Mouse (Mus musculus): ENCODE results near the gene Hmgn3. TPM values are rescaled to one million over a fixed set of nuclear protein-coding genes. Genes with fewer than 3 reads are reported as not detected.

Gene Hmgn3
- polyA plus RNA-seq, 1 experiment from 2014 or later, result 185 TPM

DNA sequence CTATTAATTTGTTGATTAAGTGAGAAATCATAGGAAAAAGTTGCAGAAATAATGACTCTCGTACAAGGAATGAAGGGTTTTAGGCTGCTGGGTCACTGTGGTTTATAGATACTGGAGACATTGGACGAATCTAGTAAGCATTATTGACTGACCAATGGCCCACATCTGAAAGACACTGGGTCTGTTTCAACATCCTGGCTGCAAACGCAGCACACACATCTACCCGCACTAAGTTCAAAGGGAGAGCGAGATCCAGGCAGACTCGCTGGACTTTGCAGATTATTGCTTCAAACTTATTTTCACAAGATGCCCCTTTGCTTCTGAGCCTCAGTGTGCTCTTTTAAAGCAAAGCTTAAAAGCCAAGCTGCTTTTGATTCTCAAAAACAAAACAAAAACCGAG, 29.0 kb downstream of the Hmgn3 start:
- Histone ChIP-seq H3K27me3 (replicated peaks; ENCODE audit: control insufficient read depth, insufficient read depth, low read length) (no peaks in the 10 kb centered on the region), H3K36me3 (ENCODE audit: control insufficient read depth, insufficient read depth) (no peaks in the 10 kb centered on the region)
- 85% methylated on average over 7 of the region's 7 CpGs for WGBS

DNA sequence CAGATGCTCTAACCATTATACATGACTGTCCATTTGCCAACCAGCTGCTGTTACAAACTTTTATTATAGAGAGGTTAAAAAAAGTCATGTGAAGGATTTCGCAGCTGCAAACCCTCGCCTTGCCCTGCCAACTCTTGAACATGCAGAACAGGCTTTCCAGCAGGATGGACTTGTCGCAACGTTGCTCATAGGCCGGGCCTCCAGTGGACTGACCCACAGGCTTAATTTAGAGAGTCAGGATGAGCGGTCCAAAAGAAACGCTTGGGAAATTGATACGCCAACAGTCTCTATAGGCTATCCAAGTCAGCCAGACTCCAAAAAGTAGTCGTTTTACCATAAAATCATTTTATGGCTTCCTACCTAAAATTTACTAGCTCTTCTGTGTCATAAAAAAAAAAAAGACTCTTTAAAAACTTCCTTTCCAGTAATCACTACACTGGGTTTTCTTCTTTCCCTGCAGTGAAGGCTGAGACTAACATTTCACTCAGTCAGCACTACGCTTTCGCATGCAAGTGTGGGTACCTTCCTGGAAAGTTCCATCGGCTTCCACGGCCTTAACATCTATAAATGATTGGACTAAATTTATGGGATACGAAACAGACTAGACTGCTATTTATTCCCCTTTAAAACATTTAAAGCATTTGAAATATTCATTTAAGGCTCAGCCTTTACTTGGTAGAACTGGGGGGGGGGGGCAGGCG, 29.6 kb downstream of the Hmgn3 start:
- no peaks in the 10 kb centered on the region for H3K27me3 ChIP-seq (replicated peaks; ENCODE audit: control insufficient read depth, insufficient read depth, low read length)
- 96% methylated on average over 15 of the region's 15 CpGs for WGBS
- no peaks in the 10 kb centered on the region for H3K9me3 ChIP-seq (ENCODE audit: control insufficient read depth, low read length)
- H3K4me2 ChIP-seq (ENCODE audit: low read length), result no peak overlapping the region
- H3K4me3 ChIP-seq (replicated peaks; ENCODE audit: low read length), result no peak overlapping the region
- no peaks in the 10 kb centered on the region for H3K4me1 ChIP-seq (replicated peaks; ENCODE audit: control insufficient read depth, insufficient read depth, low read length)
- H3K9ac ChIP-seq (replicated peaks; ENCODE audit: low read depth, low read length), result no peak overlapping the region
- no peak for ATAC-seq
- no peak overlapping the region for H3K27ac ChIP-seq (ENCODE audit: low read length)
- H3K36me3 ChIP-seq (ENCODE audit: control insufficient read depth, insufficient read depth), result no peaks in the 10 kb centered on the region

More for the DNA sequence above, 29.0 kb downstream of the Hmgn3 start:
- Histone ChIP-seq H3K27ac (ENCODE audit: low read length) (no peak overlapping the region), H3K4me2 (ENCODE audit: low read length) (no peak overlapping the region), H3K9me3 (ENCODE audit: control insufficient read depth, low read length) (no peaks in the 10 kb centered on the region), H3K4me1 (replicated peaks; ENCODE audit: control insufficient read depth, insufficient read depth, low read length) (no peaks in the 10 kb centered on the region), H3K4me3 (replicated peaks; ENCODE audit: low read length) (no peak overlapping the region), H3K9ac (replicated peaks; ENCODE audit: low read depth, low read length) (no peak overlapping the region)
- no peak for ATAC-seq

DNA sequence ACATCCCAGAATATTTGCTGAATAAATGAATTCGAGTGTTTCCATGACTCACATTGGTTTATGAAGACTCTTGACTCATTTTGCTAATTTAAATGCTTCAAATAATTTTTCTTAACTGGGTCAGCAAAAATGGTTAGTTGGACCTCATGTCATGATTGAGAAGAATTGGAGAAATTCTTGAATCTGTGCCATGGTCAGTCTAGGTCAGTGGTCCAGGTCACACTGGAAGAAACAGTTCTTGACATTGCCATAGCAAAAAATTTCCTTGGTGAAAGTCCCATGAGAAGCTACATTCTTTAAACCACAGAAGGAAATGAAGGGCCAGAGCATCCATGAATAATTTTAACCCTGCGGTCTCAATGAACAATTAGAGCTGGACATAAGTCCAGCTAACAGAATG, 30.8 kb downstream of the Hmgn3 start:
- Histone ChIP-seq H3K27me3 (replicated peaks; ENCODE audit: control insufficient read depth, insufficient read depth, low read length) (no peaks in the 10 kb centered on the region), H3K27ac (ENCODE audit: low read length) (no peak overlapping the region), H3K4me1 (replicated peaks; ENCODE audit: control insufficient read depth, insufficient read depth, low read length) (no peaks in the 10 kb centered on the region), H3K9ac (replicated peaks; ENCODE audit: low read depth, low read length) (no peak overlapping the region), H3K4me2 (ENCODE audit: low read length) (no peak overlapping the region), H3K36me3 (ENCODE audit: control insufficient read depth, insufficient read depth) (no peaks in the 10 kb centered on the region), H3K9me3 (ENCODE audit: control insufficient read depth, low read length) (no peaks in the 10 kb centered on the region), H3K4me3 (replicated peaks; ENCODE audit: low read length) (no peak overlapping the region)
- WGBS, result 94% methylated on average over 2 of the region's 2 CpGs
- ATAC-seq, result no peak

DNA sequence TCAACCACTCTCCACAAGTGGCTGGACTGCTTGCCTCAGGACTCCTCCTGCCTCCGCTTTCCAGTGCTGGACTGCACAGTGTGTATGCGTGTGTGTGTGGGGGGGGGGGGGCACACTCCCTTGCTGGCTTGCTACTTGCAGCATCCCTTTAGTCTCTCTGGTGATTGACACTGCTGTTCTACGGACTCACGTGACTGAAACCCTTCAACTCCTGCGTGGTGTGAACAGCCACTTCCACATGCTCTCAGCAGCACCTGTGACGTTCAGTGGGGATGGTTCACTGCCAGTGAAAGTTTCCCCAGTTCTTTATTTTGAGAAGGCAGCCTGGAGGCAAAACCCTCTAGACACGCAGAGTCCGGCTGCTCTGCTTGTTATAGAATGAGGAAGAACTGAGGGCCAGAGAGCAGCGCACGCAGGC, 32.7 kb downstream of the Hmgn3 start:
- no peak overlapping the region for H3K27ac ChIP-seq (ENCODE audit: low read length)
- no peaks in the 10 kb centered on the region for H3K9me3 ChIP-seq (ENCODE audit: control insufficient read depth, low read length)
- no peak overlapping the region for H3K9ac ChIP-seq (replicated peaks; ENCODE audit: low read depth, low read length)
- 81% methylated on average over 9 of the region's 10 CpGs for WGBS
- ATAC-seq, result no peak
- H3K4me1 ChIP-seq (replicated peaks; ENCODE audit: control insufficient read depth, insufficient read depth, low read length), result no peaks in the 10 kb centered on the region
- H3K4me3 ChIP-seq (replicated peaks; ENCODE audit: low read length), result no peak overlapping the region
- H3K4me2 ChIP-seq (ENCODE audit: low read length), result no peak overlapping the region
- no peaks in the 10 kb centered on the region for H3K36me3 ChIP-seq (ENCODE audit: control insufficient read depth, insufficient read depth)
- no peaks in the 10 kb centered on the region for H3K27me3 ChIP-seq (replicated peaks; ENCODE audit: control insufficient read depth, insufficient read depth, low read length)

DNA sequence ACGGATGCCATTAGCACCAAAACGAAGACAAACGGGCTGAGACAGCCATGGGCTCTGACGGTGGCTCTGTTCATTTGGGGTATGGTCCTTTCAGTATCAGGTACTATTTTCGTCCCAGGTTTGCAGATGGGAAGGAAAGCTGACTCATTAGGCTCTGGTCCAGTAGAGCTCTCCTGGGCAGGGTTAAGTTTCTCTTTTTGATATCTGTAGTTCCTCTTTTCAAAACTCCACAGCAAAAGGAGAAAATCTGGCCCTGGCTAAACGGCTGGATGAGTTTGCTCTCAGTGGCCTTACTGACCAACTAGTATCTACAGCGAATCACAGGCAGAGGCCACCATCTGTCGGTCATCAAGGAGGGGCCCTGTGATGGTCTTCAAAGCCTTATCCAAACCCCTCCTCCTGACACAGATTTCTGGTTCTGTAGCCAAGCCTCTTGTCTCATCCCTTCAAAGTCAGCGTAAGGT, 34.1 kb downstream of the Hmgn3 start:
- Histone ChIP-seq H3K4me2 (ENCODE audit: low read length) (no peak overlapping the region), H3K36me3 (ENCODE audit: control insufficient read depth, insufficient read depth) (no peaks in the 10 kb centered on the region), H3K4me1 (replicated peaks; ENCODE audit: control insufficient read depth, insufficient read depth, low read length) (peaks cover 3% of the 10 kb centered on the region; the same call in 1 of the 2 replicates), H3K27ac (ENCODE audit: low read length) (no peak overlapping the region), H3K4me3 (replicated peaks; ENCODE audit: low read length) (no peak overlapping the region), H3K9ac (replicated peaks; ENCODE audit: low read depth, low read length) (no peak overlapping the region), H3K27me3 (replicated peaks; ENCODE audit: control insufficient read depth, insufficient read depth, low read length) (no peaks in the 10 kb centered on the region), H3K9me3 (ENCODE audit: control insufficient read depth, low read length) (no peaks in the 10 kb centered on the region)
- ATAC-seq, result no peak
- WGBS, result 86% methylated on average over 9 of the region's 9 CpGs

DNA sequence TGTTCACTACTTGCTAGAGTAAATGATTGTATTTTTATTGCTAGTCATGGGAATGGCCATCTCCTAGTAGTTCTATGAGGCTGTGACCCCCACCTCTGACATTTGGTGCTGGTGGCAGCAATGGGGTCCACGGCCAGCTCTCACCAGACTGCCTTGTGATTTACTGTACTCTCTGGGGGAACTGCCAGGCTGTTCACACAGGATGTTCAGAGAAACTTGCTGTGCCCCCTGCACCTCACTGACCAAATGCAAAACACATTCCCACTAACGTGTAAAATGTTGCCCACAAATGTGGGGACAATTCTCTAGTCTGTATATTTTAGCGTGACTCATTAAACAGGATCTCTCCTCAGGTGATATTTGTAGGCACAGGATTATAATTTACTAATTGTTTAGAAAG, 34.7 kb downstream of the Hmgn3 start:
- H3K27ac ChIP-seq (ENCODE audit: low read length), result no peak overlapping the region
- ATAC-seq, result no peak
- no peak overlapping the region for H3K4me2 ChIP-seq (ENCODE audit: low read length)
- H3K4me1 ChIP-seq (replicated peaks; ENCODE audit: control insufficient read depth, insufficient read depth, low read length), result peaks cover 4% of the 10 kb centered on the region; the same call in 1 of the 2 replicates
- H3K9ac ChIP-seq (replicated peaks; ENCODE audit: low read depth, low read length), result no peak overlapping the region
- WGBS, result 89% methylated on average over 3 of the region's 3 CpGs
- H3K4me3 ChIP-seq (replicated peaks; ENCODE audit: low read length), result no peak overlapping the region
- H3K27me3 ChIP-seq (replicated peaks; ENCODE audit: control insufficient read depth, insufficient read depth, low read length), result no peaks in the 10 kb centered on the region
- no peaks in the 10 kb centered on the region for H3K9me3 ChIP-seq (ENCODE audit: control insufficient read depth, low read length)
- H3K36me3 ChIP-seq (ENCODE audit: control insufficient read depth, insufficient read depth), result no peaks in the 10 kb centered on the region

DNA sequence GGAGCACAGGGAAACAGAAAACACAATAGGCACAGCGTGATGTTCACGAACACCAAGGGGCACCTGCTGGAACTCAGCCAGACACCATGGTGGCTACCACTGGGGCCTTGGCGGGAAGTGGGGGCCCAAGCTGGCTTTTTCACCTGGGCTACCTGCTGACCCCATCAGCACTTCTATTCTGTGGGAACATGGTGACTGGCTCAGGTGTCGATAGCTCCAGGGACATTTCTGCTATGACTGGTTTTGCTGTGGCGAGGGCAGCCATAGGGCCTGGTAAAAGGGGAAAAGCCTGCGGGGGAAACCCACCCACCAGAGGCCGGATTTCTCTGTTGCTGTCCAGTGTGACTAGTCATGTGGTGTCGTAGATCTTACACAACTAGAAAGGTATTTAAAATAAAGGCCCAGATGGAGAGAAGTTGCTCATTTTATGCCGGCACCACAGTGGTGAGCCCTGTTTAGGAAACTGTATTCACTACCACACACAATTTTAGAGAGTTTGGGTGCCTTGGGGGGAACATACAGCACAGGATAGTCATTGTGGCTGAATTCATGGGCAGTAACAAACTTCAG, 35.3 kb downstream of the Hmgn3 start:
- no peaks in the 10 kb centered on the region for H3K27me3 ChIP-seq (replicated peaks; ENCODE audit: control insufficient read depth, insufficient read depth, low read length)
- WGBS, result 78% methylated on average over 9 of the region's 9 CpGs
- no peak overlapping the region for H3K27ac ChIP-seq (ENCODE audit: low read length)
- no peak overlapping the region for H3K9ac ChIP-seq (replicated peaks; ENCODE audit: low read depth, low read length)
- no peaks in the 10 kb centered on the region for H3K9me3 ChIP-seq (ENCODE audit: control insufficient read depth, low read length)
- no peak for ATAC-seq
- no peak overlapping the region for H3K4me2 ChIP-seq (ENCODE audit: low read length)
- H3K4me3 ChIP-seq (replicated peaks; ENCODE audit: low read length), result no peak overlapping the region
- peaks cover 4% of the 10 kb centered on the region; the same call in 1 of the 2 replicates for H3K4me1 ChIP-seq (replicated peaks; ENCODE audit: control insufficient read depth, insufficient read depth, low read length)
- no peaks in the 10 kb centered on the region for H3K36me3 ChIP-seq (ENCODE audit: control insufficient read depth, insufficient read depth)

DNA sequence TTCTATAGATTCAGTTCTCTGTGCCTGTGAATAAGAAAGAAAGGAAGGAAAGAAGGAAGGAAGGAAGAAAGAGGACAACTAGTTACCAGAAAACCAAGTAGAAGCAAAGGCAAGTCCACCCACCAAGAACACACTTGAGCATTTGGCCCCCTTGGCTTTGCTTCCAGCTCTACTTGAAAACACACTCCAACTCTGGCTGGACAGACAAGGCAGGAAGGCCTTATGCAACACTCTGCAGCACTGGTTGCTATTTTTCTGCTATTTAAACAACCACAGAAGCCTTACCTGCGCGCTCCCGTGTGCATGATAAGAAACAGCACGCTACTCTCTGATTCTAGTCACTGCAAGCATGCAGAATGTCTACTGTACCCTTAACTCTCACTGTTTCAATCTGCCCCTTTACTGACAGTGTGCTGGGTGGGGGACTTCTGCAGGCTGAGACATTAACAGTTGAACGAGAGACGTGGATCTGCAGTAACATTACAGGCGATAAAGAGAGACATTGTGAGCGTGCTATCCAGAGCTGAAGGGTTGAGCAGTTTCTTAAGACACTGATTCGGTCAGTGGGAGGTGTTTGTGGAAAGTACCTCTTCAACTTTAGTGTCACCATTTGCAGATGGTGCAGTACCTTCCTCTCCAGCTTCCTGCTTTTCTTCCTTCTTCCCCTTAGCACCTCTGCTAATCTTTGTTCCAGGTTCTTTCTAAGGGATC, 35.9 kb downstream of the Hmgn3 start:
- no peaks in the 10 kb centered on the region for H3K9me3 ChIP-seq (ENCODE audit: control insufficient read depth, low read length)
- H3K4me3 ChIP-seq (replicated peaks; ENCODE audit: low read length), result no peak overlapping the region
- H3K9ac ChIP-seq (replicated peaks; ENCODE audit: low read depth, low read length), result no peak overlapping the region
- no peak overlapping the region for H3K27ac ChIP-seq (ENCODE audit: low read length)
- H3K4me1 ChIP-seq (replicated peaks; ENCODE audit: control insufficient read depth, insufficient read depth, low read length), result peaks cover 4% of the 10 kb centered on the region; the same call in 1 of the 2 replicates
- no peak for ATAC-seq
- H3K27me3 ChIP-seq (replicated peaks; ENCODE audit: control insufficient read depth, insufficient read depth, low read length), result no peaks in the 10 kb centered on the region
- H3K4me2 ChIP-seq (ENCODE audit: low read length), result no peak overlapping the region
- no peaks in the 10 kb centered on the region for H3K36me3 ChIP-seq (ENCODE audit: control insufficient read depth, insufficient read depth)
- WGBS, result 91% methylated on average over 9 of the region's 9 CpGs

DNA sequence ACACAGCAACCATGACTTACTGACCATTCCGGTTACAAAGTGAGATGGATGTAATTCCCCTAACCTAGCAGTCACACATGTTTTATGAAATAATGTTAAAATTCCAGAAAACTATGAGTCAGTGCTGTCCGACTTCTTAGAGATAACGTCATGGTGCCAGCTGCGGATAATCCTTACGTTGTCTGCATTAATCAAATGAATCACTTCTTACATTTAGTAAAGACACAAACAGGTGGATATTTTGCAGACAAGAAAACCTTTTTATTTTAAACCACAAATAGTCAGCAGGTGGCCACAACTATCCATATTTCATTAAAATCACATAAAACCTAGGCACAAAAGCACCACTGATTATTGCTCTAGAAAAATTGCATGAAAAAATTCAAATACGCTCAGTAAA, 36.8 kb downstream of the Hmgn3 start:
- Histone ChIP-seq H3K4me2 (ENCODE audit: low read length) (no peak overlapping the region), H3K4me3 (replicated peaks; ENCODE audit: low read length) (no peak overlapping the region), H3K9me3 (ENCODE audit: control insufficient read depth, low read length) (no peaks in the 10 kb centered on the region), H3K9ac (replicated peaks; ENCODE audit: low read depth, low read length) (no peak overlapping the region), H3K27me3 (replicated peaks; ENCODE audit: control insufficient read depth, insufficient read depth, low read length) (no peaks in the 10 kb centered on the region), H3K36me3 (ENCODE audit: control insufficient read depth, insufficient read depth) (no peaks in the 10 kb centered on the region), H3K27ac (ENCODE audit: low read length) (no peak overlapping the region), H3K4me1 (replicated peaks; ENCODE audit: control insufficient read depth, insufficient read depth, low read length) (peaks cover 4% of the 10 kb centered on the region; the same call in 1 of the 2 replicates)
- WGBS, result 92% methylated on average over 6 of the region's 6 CpGs
- no peak for ATAC-seq

Data from forebrain, embryonic 16.5 days (tissue).